Mouse (Mus musculus): Measurements from ENCODE around the gene Esr1. TPM values are rescaled to one million over a fixed set of nuclear protein-coding genes. Genes with fewer than 3 reads are reported as not detected.
"Not testable (repeated sequence)": the region's sequence is repeated elsewhere in the genome, so short reads cannot be mapped to it uniquely, and the experiment has no call there.

Esr1 gene
- polyA plus RNA-seq, 1 experiment from 2014 or later = 0.77 TPM

GRCm38 (mm10) chr10:4726141-4726540 is 114.7 kb downstream of the Esr1 start:
- H3K36me3 ChIP-seq (ENCODE audit: control insufficient read depth, insufficient read depth) = no peaks in the 10 kb centered on the region
- 69% methylated on average over 6 of the region's 6 CpGs for WGBS

GRCm38 (mm10) chr10:4732328-4732727 is 120.9 kb downstream of the Esr1 start:
- H3K4me2 ChIP-seq (replicated peaks; ENCODE audit: low read depth) = no peak overlapping the region
- H3K4me1 ChIP-seq (replicated peaks; ENCODE audit: control insufficient read depth, insufficient read depth, low read length) = no peaks in the 10 kb centered on the region
- H3K27me3 ChIP-seq (replicated peaks; ENCODE audit: control insufficient read depth, insufficient read depth, low read length) = no peaks in the 10 kb centered on the region

More at GRCm38 (mm10) chr10:4726141-4726540, 114.7 kb downstream of the Esr1 start:
- Histone ChIP-seq H3K4me3 (ENCODE audit: low read depth, low read length) (no peak overlapping the region), H3K4me1 (replicated peaks; ENCODE audit: control insufficient read depth, insufficient read depth, low read length) (no peaks in the 10 kb centered on the region), H3K4me2 (replicated peaks; ENCODE audit: low read depth) (no peak overlapping the region), H3K27me3 (replicated peaks; ENCODE audit: control insufficient read depth, insufficient read depth, low read length) (no peaks in the 10 kb centered on the region), H3K9me3 (ENCODE audit: control insufficient read depth) (no peaks in the 10 kb centered on the region), H3K27ac (ENCODE audit: low read depth, low read length) (no peak overlapping the region), H3K9ac (ENCODE audit: low read depth, low read length) (no peak overlapping the region)
- no peak for TF ChIP-seq CTCF (IDR thresholded peaks at IDR 0.05; ENCODE audit: low read depth)
- ATAC-seq = no peak

GRCm38 (mm10) chr10:4733987-4734386 is 122.6 kb downstream of the Esr1 start:
- Histone ChIP-seq H3K9me3 (ENCODE audit: control insufficient read depth) (no peaks in the 10 kb centered on the region), H3K4me1 (replicated peaks; ENCODE audit: control insufficient read depth, insufficient read depth, low read length) (no peaks in the 10 kb centered on the region), H3K4me3 (ENCODE audit: low read depth, low read length) (no peak overlapping the region), H3K27me3 (replicated peaks; ENCODE audit: control insufficient read depth, insufficient read depth, low read length) (no peaks in the 10 kb centered on the region), H3K27ac (ENCODE audit: low read depth, low read length) (no peak overlapping the region), H3K36me3 (ENCODE audit: control insufficient read depth, insufficient read depth) (no peaks in the 10 kb centered on the region), H3K9ac (ENCODE audit: low read depth, low read length) (no peak overlapping the region), H3K4me2 (replicated peaks; ENCODE audit: low read depth) (no peak overlapping the region)
- TF ChIP-seq CTCF (IDR thresholded peaks at IDR 0.05; ENCODE audit: low read depth) = no peak
- peak; percentile 33; the same call in 1 of the 2 replicates for ATAC-seq
- 42% methylated on average over 6 of the region's 6 CpGs for WGBS

More at GRCm38 (mm10) chr10:4732328-4732727, 120.9 kb downstream of the Esr1 start:
- Histone ChIP-seq H3K36me3 (ENCODE audit: control insufficient read depth, insufficient read depth) (no peaks in the 10 kb centered on the region), H3K9ac (ENCODE audit: low read depth, low read length) (no peak overlapping the region), H3K9me3 (ENCODE audit: control insufficient read depth) (no peaks in the 10 kb centered on the region), H3K4me3 (ENCODE audit: low read depth, low read length) (no peak overlapping the region), H3K27ac (ENCODE audit: low read depth, low read length) (no peak overlapping the region)
- no peak for TF ChIP-seq CTCF (IDR thresholded peaks at IDR 0.05; ENCODE audit: low read depth)
- 52% methylated on average over 2 of the region's 2 CpGs for WGBS
- ATAC-seq = no peak

GRCm38 (mm10) chr10:4734942-4735341 is 123.5 kb downstream of the Esr1 start:
- H3K9me3 ChIP-seq (ENCODE audit: control insufficient read depth) = no peaks in the 10 kb centered on the region
- no peak overlapping the region for H3K4me2 ChIP-seq (replicated peaks; ENCODE audit: low read depth)
- no peak for TF ChIP-seq CTCF (IDR thresholded peaks at IDR 0.05; ENCODE audit: low read depth)
- no peak overlapping the region for H3K4me3 ChIP-seq (ENCODE audit: low read depth, low read length)
- 90% methylated on average over 2 of the region's 2 CpGs for WGBS
- ATAC-seq = no peak
- H3K9ac ChIP-seq (ENCODE audit: low read depth, low read length) = no peak overlapping the region
- H3K4me1 ChIP-seq (replicated peaks; ENCODE audit: control insufficient read depth, insufficient read depth, low read length) = no peaks in the 10 kb centered on the region
- H3K36me3 ChIP-seq (ENCODE audit: control insufficient read depth, insufficient read depth) = no peaks in the 10 kb centered on the region
- no peaks in the 10 kb centered on the region for H3K27me3 ChIP-seq (replicated peaks; ENCODE audit: control insufficient read depth, insufficient read depth, low read length)
- H3K27ac ChIP-seq (ENCODE audit: low read depth, low read length) = no peak overlapping the region

- H3K36me3 ChIP-seq (ENCODE audit: control insufficient read depth, insufficient read depth) = no peaks in the 10 kb centered on the region
- H3K9me3 ChIP-seq (ENCODE audit: control insufficient read depth) = no peaks in the 10 kb centered on the region
- TF ChIP-seq CTCF (IDR thresholded peaks at IDR 0.05; ENCODE audit: low read depth) = no peak
- H3K4me2 ChIP-seq (replicated peaks; ENCODE audit: low read depth) = no peak overlapping the region
- no peaks in the 10 kb centered on the region for H3K4me1 ChIP-seq (replicated peaks; ENCODE audit: control insufficient read depth, insufficient read depth, low read length)
- H3K9ac ChIP-seq (ENCODE audit: low read depth, low read length) = no peak overlapping the region
- H3K27me3 ChIP-seq (replicated peaks; ENCODE audit: control insufficient read depth, insufficient read depth, low read length) = no peaks in the 10 kb centered on the region
- H3K27ac ChIP-seq (ENCODE audit: low read depth, low read length) = no peak overlapping the region
- ATAC-seq = no peak
- H3K4me3 ChIP-seq (ENCODE audit: low read depth, low read length) = no peak overlapping the region
- WGBS = 79% methylated on average over 2 of the region's 2 CpGs
Observed at GRCm38 (mm10) chr10:4738311-4738710, 126.9 kb downstream of the Esr1 start.

GRCm38 (mm10) chr10:4751091-4751490 is 139.7 kb downstream of the Esr1 start:
- 71% methylated on average over 1 of the region's 1 CpGs for WGBS
- H3K4me2 ChIP-seq (replicated peaks; ENCODE audit: low read depth); H3K27ac ChIP-seq (ENCODE audit: low read depth, low read length); H3K9ac ChIP-seq (ENCODE audit: low read depth, low read length); H3K9me3 ChIP-seq (ENCODE audit: control insufficient read depth); H3K4me3 ChIP-seq (ENCODE audit: low read depth, low read length); H3K27me3 ChIP-seq (replicated peaks; ENCODE audit: control insufficient read depth, insufficient read depth, low read length); H3K4me1 ChIP-seq (replicated peaks; ENCODE audit: control insufficient read depth, insufficient read depth, low read length); H3K36me3 ChIP-seq (ENCODE audit: control insufficient read depth, insufficient read depth); ATAC-seq: not testable (repeated sequence)

- no peak overlapping the region for H3K9ac ChIP-seq (ENCODE audit: low read depth, low read length)
- WGBS = 86% methylated on average over 4 of the region's 4 CpGs
Observed at GRCm38 (mm10) chr10:4752977-4753376, 141.6 kb downstream of the Esr1 start.

More at GRCm38 (mm10) chr10:4752977-4753376, 141.6 kb downstream of the Esr1 start:
- Histone ChIP-seq H3K9me3 (ENCODE audit: control insufficient read depth) (no peaks in the 10 kb centered on the region), H3K36me3 (ENCODE audit: control insufficient read depth, insufficient read depth) (no peaks in the 10 kb centered on the region), H3K27me3 (replicated peaks; ENCODE audit: control insufficient read depth, insufficient read depth, low read length) (no peaks in the 10 kb centered on the region), H3K4me1 (replicated peaks; ENCODE audit: control insufficient read depth, insufficient read depth, low read length) (no peaks in the 10 kb centered on the region), H3K4me2 (replicated peaks; ENCODE audit: low read depth) (no peak overlapping the region), H3K27ac (ENCODE audit: low read depth, low read length) (no peak overlapping the region), H3K4me3 (ENCODE audit: low read depth, low read length) (no peak overlapping the region)
- ATAC-seq = no peak
- TF ChIP-seq CTCF (IDR thresholded peaks at IDR 0.05; ENCODE audit: low read depth) = no peak

Data from intestine, postnatal 0 days (tissue).